Mouse (Mus musculus): ENCODE measurements at regions not wholly inside any gene's neighbourhood (a gene's known extent, or its start where the extent isn't known, plus 50 kb on each side); places are given as distances from the start of the nearest gene placed in this dataset.

GRCm38 (mm10) chr14:33729115-33729884, 140.3 kb downstream of the Ptpn20 start:
- Histone ChIP-seq H3K9me3 (no peaks in the 10 kb centered on the region), H3K9ac (replicated peaks) (no peak overlapping the region), H3K4me1 (replicated peaks) (peaks cover 7% of the 10 kb centered on the region; the same call in 1 of the 2 replicates), H3K27ac (no peak overlapping the region), H3K4me3 (replicated peaks) (no peak overlapping the region), H3K27me3 (no peaks in the 10 kb centered on the region; the same call in 1 of the 2 replicates), H3K4me2 (no peak overlapping the region), H3K36me3 (no peaks in the 10 kb centered on the region)
- WGBS: 66% methylated on average over 14 of the region's 14 CpGs
- ATAC-seq (ENCODE audit: insufficient number of reproducible peaks, insufficient read depth, low FRiP score, low TSS enrichment, low read depth): no peak

DNA sequence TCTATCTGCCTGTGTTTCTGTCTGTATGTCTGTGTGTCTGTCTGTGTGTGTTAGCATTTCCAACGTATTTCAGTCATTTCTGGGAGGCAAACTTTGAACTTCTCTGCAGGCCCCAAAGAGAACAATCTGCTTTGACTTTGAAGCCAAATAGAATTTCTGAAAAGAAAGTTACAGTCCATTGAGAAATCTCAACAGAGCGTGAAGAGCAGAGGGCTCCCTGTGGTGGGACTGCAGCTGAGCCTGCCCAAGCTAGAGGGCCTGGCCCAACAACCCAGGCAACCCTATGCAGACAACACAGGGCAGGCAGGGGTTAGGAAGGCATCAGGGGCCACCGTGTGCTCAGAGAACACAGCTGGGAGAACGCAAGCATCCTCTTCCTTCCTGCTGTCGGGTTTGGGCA, 143.7 kb downstream of the Ptpn20 start:
- H3K4me3 ChIP-seq (replicated peaks): no peak overlapping the region
- no peak overlapping the region for H3K4me2 ChIP-seq

GRCm38 (mm10) chr14:33734446-33735043, 145.5 kb downstream of the Ptpn20 start:
- Histone ChIP-seq H3K27ac (no peak overlapping the region), H3K27me3 (peaks cover 7% of the 10 kb centered on the region; the same call in 1 of the 2 replicates), H3K4me2 (no peak overlapping the region), H3K36me3 (no peaks in the 10 kb centered on the region), H3K4me3 (replicated peaks) (no peak overlapping the region), H3K4me1 (replicated peaks) (peaks cover 5% of the 10 kb centered on the region; the same call in 1 of the 2 replicates), H3K9me3 (no peaks in the 10 kb centered on the region), H3K9ac (replicated peaks) (no peak overlapping the region)
- WGBS: 88% methylated on average over 5 of the region's 5 CpGs
- ATAC-seq (ENCODE audit: insufficient number of reproducible peaks, insufficient read depth, low FRiP score, low TSS enrichment, low read depth): no peak

More for the DNA sequence above, 143.7 kb downstream of the Ptpn20 start:
- no peak for ATAC-seq (ENCODE audit: insufficient number of reproducible peaks, insufficient read depth, low FRiP score, low TSS enrichment, low read depth)
- peaks cover 7% of the 10 kb centered on the region; the same call in 1 of the 2 replicates for H3K27me3 ChIP-seq
- no peaks in the 10 kb centered on the region for H3K9me3 ChIP-seq
- peaks cover 7% of the 10 kb centered on the region; the same call in 1 of the 2 replicates for H3K4me1 ChIP-seq (replicated peaks)
- H3K9ac ChIP-seq (replicated peaks): no peak overlapping the region; the same call in 1 of the 2 replicates
- WGBS: 57% methylated on average over 5 of the region's 5 CpGs
- no peak overlapping the region for H3K27ac ChIP-seq
- H3K36me3 ChIP-seq: no peaks in the 10 kb centered on the region

GRCm38 (mm10) chr14:33735653-33736052, 146.6 kb downstream of the Ptpn20 start:
- Histone ChIP-seq H3K27ac (no peak overlapping the region), H3K4me1 (replicated peaks) (no peaks in the 10 kb centered on the region), H3K4me2 (no peak overlapping the region), H3K27me3 (peaks cover 7% of the 10 kb centered on the region; the same call in 1 of the 2 replicates), H3K9me3 (no peaks in the 10 kb centered on the region), H3K36me3 (no peaks in the 10 kb centered on the region), H3K4me3 (replicated peaks) (no peak overlapping the region), H3K9ac (replicated peaks) (no peak overlapping the region)
- 90% methylated on average over 3 of the region's 3 CpGs for WGBS
- ATAC-seq (ENCODE audit: insufficient number of reproducible peaks, insufficient read depth, low FRiP score, low TSS enrichment, low read depth): no peak

- no peaks in the 10 kb centered on the region for H3K36me3 ChIP-seq
- no peak for ATAC-seq (ENCODE audit: insufficient number of reproducible peaks, insufficient read depth, low FRiP score, low TSS enrichment, low read depth)
- H3K9me3 ChIP-seq: no peaks in the 10 kb centered on the region
- no peak overlapping the region for H3K27ac ChIP-seq
- H3K4me1 ChIP-seq (replicated peaks): no peaks in the 10 kb centered on the region
- no peak overlapping the region for H3K4me3 ChIP-seq (replicated peaks)
- no peaks in the 10 kb centered on the region for H3K27me3 ChIP-seq
- H3K9ac ChIP-seq (replicated peaks): no peak overlapping the region
- WGBS: 73% methylated on average over 4 of the region's 4 CpGs
- no peak overlapping the region for H3K4me2 ChIP-seq
Measured at GRCm38 (mm10) chr14:33746181-33746580, 157.2 kb downstream of the Ptpn20 start.

DNA sequence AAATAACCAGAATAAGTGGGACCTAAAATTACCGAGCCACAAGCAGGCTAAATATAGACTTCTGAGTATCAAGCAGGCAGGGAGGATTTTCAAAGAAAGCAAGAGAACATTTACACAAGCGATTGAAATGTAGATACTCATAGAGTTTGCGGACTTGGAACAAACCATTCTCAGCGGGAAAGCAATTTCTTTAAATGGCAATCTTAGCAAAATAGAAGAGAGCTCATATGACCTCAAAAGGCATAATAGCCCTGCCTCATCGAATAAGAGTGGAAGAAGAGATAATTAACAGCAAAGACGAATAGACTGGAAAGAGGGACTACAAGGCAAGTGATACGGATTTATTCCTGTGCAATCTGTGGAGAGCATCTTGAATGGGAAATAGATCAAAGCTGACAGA, 163.7 kb upstream of the Gdf10 start:
- Histone ChIP-seq H3K4me1 (replicated peaks) (peaks cover 13% of the 10 kb centered on the region), H3K4me3 (replicated peaks) (no peak overlapping the region), H3K4me2 (no peak overlapping the region), H3K27me3 (no peaks in the 10 kb centered on the region), H3K27ac (no peak overlapping the region), H3K9me3 (peaks cover 8% of the 10 kb centered on the region; the same call in 1 of the 2 replicates), H3K9ac (replicated peaks) (no peak overlapping the region), H3K36me3 (no peaks in the 10 kb centered on the region)
- no peak for ATAC-seq (ENCODE audit: insufficient number of reproducible peaks, insufficient read depth, low FRiP score, low TSS enrichment, low read depth)
- 78% methylated on average over 7 of the region's 7 CpGs for WGBS

DNA sequence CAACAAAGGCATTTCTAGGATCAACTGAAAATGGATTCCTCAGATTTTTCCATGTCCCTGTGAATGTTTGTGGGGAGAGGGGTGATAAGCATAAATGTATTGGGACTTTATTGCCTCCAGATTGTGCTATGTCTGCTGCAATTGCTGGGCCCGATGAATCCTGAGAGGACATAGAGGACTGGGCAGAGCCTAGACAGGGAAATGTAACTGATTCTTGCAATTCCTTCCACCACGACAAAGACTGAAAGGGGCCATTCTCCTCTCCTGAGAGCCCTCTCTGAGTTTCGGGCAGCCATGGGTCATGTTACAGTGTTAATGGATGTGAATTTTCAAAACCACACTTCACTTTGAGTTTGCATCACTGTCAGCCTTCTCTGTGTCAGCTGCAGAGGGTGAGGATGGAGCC, 159.7 kb upstream of the Gdf10 start:
- H3K4me1 ChIP-seq (replicated peaks): peaks cover 13% of the 10 kb centered on the region
- H3K27ac ChIP-seq: peak overlapping the region; percentile 35; the same call in 1 of the 2 replicates
- H3K36me3 ChIP-seq: no peaks in the 10 kb centered on the region
- no peak overlapping the region for H3K4me2 ChIP-seq
- ATAC-seq (ENCODE audit: insufficient number of reproducible peaks, insufficient read depth, low FRiP score, low TSS enrichment, low read depth): no peak
- no peak overlapping the region for H3K4me3 ChIP-seq (replicated peaks)
- WGBS: 36% methylated on average over 3 of the region's 3 CpGs
- H3K9ac ChIP-seq (replicated peaks): no peak overlapping the region
- H3K27me3 ChIP-seq: no peaks in the 10 kb centered on the region
- H3K9me3 ChIP-seq: no peaks in the 10 kb centered on the region

DNA sequence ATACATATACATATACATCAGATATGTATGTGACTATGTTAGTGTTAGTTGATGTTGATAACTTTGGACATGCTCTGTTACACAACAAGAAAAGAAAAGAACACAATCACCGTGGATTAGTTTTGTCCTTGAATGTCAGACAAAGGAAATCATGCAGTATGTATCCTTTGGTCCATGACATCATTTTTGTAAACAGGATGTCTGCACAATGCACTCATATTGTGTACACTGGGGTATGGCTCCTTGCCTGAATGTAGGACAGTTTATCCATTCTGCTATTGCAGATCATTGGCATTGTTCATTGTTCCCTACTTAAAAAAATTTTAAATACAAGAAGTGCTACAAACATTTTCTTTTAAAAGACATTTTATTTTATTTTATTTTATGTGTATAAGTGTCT, 157.6 kb upstream of the Gdf10 start:
- 81% methylated on average over 1 of the region's 1 CpGs for WGBS
- Histone ChIP-seq H3K4me2 (no peak overlapping the region), H3K4me1 (replicated peaks) (peaks cover 13% of the 10 kb centered on the region), H3K9me3 (no peaks in the 10 kb centered on the region), H3K9ac (replicated peaks) (no peak overlapping the region), H3K27me3 (no peaks in the 10 kb centered on the region), H3K4me3 (replicated peaks) (no peak overlapping the region), H3K36me3 (no peaks in the 10 kb centered on the region), H3K27ac (no peak overlapping the region)
- no peak for ATAC-seq (ENCODE audit: insufficient number of reproducible peaks, insufficient read depth, low FRiP score, low TSS enrichment, low read depth)

DNA sequence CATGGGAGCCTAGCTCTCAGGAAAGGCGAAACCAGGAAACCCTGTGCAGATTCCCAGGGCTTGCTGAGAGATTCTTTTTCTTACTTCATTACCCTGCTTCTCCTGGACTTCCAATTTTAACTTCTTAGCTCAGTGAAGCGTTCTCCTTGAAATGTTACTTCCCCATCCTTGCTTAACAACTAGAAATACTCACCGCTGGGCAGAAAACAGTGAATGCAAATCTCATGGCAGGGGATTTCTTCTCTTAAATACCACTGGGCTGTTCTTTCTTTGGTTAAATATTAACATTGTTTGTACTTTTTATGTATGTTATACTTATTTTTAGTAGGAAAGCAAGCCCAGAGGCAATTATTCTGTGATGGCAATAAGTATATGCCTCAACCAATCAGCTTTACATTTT, 151.0 kb upstream of the Gdf10 start:
- H3K27me3 ChIP-seq: no peaks in the 10 kb centered on the region
- 83% methylated on average over 3 of the region's 3 CpGs for WGBS
- H3K36me3 ChIP-seq: no peaks in the 10 kb centered on the region
- no peak overlapping the region for H3K4me3 ChIP-seq (replicated peaks)
- no peak for ATAC-seq (ENCODE audit: insufficient number of reproducible peaks, insufficient read depth, low FRiP score, low TSS enrichment, low read depth)
- H3K4me1 ChIP-seq (replicated peaks): no peaks in the 10 kb centered on the region
- H3K9ac ChIP-seq (replicated peaks): no peak overlapping the region
- no peak overlapping the region for H3K27ac ChIP-seq
- no peak overlapping the region for H3K4me2 ChIP-seq
- H3K9me3 ChIP-seq: no peaks in the 10 kb centered on the region

DNA sequence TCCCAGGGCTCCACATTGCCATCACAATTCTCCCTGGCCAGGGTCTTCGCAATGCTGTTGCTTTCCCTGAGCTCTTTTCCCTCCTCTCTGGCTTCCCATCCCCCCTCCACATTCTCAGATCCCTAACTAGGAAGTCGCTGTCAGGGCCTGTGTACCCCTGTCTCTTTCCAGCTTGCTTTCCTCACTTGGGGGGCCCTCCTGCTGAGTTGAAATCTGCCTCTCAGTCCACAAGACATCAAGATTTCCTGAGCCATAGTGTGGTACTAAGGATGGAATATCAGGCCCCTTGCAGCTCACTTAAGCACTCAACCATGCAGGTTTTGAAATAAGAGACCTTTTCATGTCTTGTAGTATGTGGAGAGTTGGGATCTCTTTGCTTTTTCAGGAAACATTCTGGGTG, 133.8 kb upstream of the Gdf10 start:
- ATAC-seq (ENCODE audit: insufficient number of reproducible peaks, insufficient read depth, low FRiP score, low TSS enrichment, low read depth): no peak
- Histone ChIP-seq H3K27me3 (no peaks in the 10 kb centered on the region), H3K4me2 (no peak overlapping the region), H3K4me3 (replicated peaks) (no peak overlapping the region), H3K4me1 (replicated peaks) (peaks cover 16% of the 10 kb centered on the region), H3K9me3 (no peaks in the 10 kb centered on the region), H3K9ac (replicated peaks) (no peak overlapping the region), H3K27ac (no peak overlapping the region), H3K36me3 (no peaks in the 10 kb centered on the region)
- 40% methylated on average over 2 of the region's 2 CpGs for WGBS

GRCm38 (mm10) chr14:33794262-33794661, 129.1 kb upstream of the Gdf10 start:
- no peak for ATAC-seq (ENCODE audit: insufficient number of reproducible peaks, insufficient read depth, low FRiP score, low TSS enrichment, low read depth)
- H3K36me3 ChIP-seq: no peaks in the 10 kb centered on the region
- H3K4me1 ChIP-seq (replicated peaks): peaks cover 42% of the 10 kb centered on the region
- H3K27me3 ChIP-seq: no peaks in the 10 kb centered on the region
- H3K9ac ChIP-seq (replicated peaks): no peak overlapping the region
- H3K9me3 ChIP-seq: no peaks in the 10 kb centered on the region
- no peak overlapping the region for H3K4me3 ChIP-seq (replicated peaks)
- H3K27ac ChIP-seq: no peak overlapping the region
- 69% methylated on average over 3 of the region's 3 CpGs for WGBS
- no peak overlapping the region for H3K4me2 ChIP-seq
